Mouse (Mus musculus): ENCODE data around the gene Nampt. TPM values are rescaled to one million over a fixed set of nuclear protein-coding genes. Genes with fewer than 3 reads are reported as not detected.
"Not testable (repeated sequence)": the region's sequence is repeated elsewhere in the genome, so short reads cannot be mapped to it uniquely, and the experiment has no call there.

The Nampt gene
- total RNA-seq, 2 experiments from 2014 or later = 40.7 to 43.4 TPM

GRCm38 (mm10) chr12:32891271-32891670 is 71.9 kb downstream of the Nampt start:
- intact Hi-C loops (cut with DNase I); DNase-seq (ENCODE audit: extremely low spot score in 1 of 2, low spot score in 2 of 2): not testable (repeated sequence)

GRCm38 (mm10) chr12:32893212-32893611 is 73.9 kb downstream of the Nampt start:
- DNase-seq (ENCODE audit: extremely low spot score in 1 of 2, low spot score in 2 of 2) = peak in 1 of 2 experiments; percentile 55
- intact Hi-C loops (cut with DNase I) = no loop called here

GRCm38 (mm10) chr12:32895806-32896205 is 76.5 kb downstream of the Nampt start:
- intact Hi-C loops (cut with DNase I) = loop anchor here (5.0 kb wide), 2 partner anchors 604 to 929 kb away; no protein-coding TSS in a partner anchor
- no peak for DNase-seq (ENCODE audit: extremely low spot score in 1 of 2, low spot score in 2 of 2)

- intact Hi-C loops (cut with DNase I) = loop anchor here (5.0 kb wide), 2 partner anchors 604 to 929 kb away; no protein-coding TSS in a partner anchor
Measured at GRCm38 (mm10) chr12:32896496-32896895, 77.2 kb downstream of the Nampt start.

GRCm38 (mm10) chr12:32897199-32898120 is 78.1 kb downstream of the Nampt start:
- DNase-seq (ENCODE audit: extremely low spot score in 1 of 2, low spot score in 2 of 2) = peak; percentile 76 to 87
- intact Hi-C loops (cut with DNase I) = loop anchor here (1.0 to 5.0 kb wide), 3 partner anchors 260 to 930 kb away; no protein-coding TSS in a partner anchor

More at GRCm38 (mm10) chr12:32896496-32896895, 77.2 kb downstream of the Nampt start:
- DNase-seq (ENCODE audit: extremely low spot score in 1 of 2, low spot score in 2 of 2) = peak in 1 of 2 experiments; percentile 40

- intact Hi-C loops (cut with DNase I) = no loop called here
Measured at GRCm38 (mm10) chr12:32901005-32901404, 81.7 kb downstream of the Nampt start.

More at GRCm38 (mm10) chr12:32901005-32901404, 81.7 kb downstream of the Nampt start:
- DNase-seq (ENCODE audit: extremely low spot score in 1 of 2, low spot score in 2 of 2) = no peak

Other genes starting within 250 kb of the Nampt start
- gene Sypl, start 134.3 kb downstream of the Nampt start, total RNA-seq (2021) = 10 to 100 TPM; 30.3 to 32.4 TPM